In the genomic region with DNA sequence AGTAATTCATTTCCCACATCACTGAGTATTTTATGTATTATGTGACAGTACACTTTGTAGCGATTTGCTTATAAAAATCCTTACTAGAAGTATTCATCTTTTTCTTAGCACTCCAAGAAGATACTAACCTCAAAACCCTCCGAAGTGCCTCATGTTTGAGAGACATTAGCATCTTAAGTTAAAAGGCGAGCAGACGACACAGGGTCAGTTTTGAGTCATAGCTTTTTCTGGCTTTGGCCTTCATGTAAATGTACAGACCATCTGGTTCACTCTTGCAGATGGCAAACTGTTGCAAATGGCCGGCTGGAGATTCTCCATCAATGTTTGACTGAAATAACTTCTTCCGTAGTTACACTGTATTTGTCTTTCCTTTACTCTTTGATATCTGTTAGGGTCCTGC, we compare ENCODE assay signal across 16 mouse cellular contexts.
"Had no signal": no experiment of that assay in that cellular context is flagged by ENCODE, and none has a peak within 500 bp of the region (broad histone marks: within the 10 kb centered on the region; RNA-seq: fewer than 3 reads in every experiment).

No protein-coding gene starts in this region.

- H3K9ac ChIP-seq: neural tube, embryonic 13.5 days; neural tube, embryonic 15.5 days; stomach, embryonic 15.5 days had no signal

- H3K9me3 ChIP-seq: neural tube, embryonic 13.5 days; neural tube, embryonic 15.5 days; stomach, embryonic 15.5 days had no signal

- H3K4me1 ChIP-seq: neural tube, embryonic 13.5 days; stomach, embryonic 15.5 days had no signal

- H3K4me3 ChIP-seq: neural tube, embryonic 13.5 days; neural tube, embryonic 15.5 days; stomach, embryonic 15.5 days had no signal

- H3K27me3 ChIP-seq: neural tube, embryonic 13.5 days; neural tube, embryonic 15.5 days; stomach, embryonic 15.5 days had no signal

- H3K36me3 ChIP-seq: neural tube, embryonic 13.5 days; neural tube, embryonic 15.5 days; stomach, embryonic 15.5 days had no signal

- H3K27ac ChIP-seq: neural tube, embryonic 13.5 days; neural tube, embryonic 15.5 days; stomach, embryonic 15.5 days; stomach, postnatal 0 days had no signal

- H3K4me2 ChIP-seq: neural tube, embryonic 13.5 days; neural tube, embryonic 15.5 days; stomach, embryonic 15.5 days had no signal

- DNase-seq: retina, postnatal 1 day; right cerebral cortex, adult 18-20 months; right cerebral cortex, postnatal 14 days; right cerebral cortex, postnatal 25 days; right cerebral cortex, postnatal 4 days; spleen, adult 18-20 months; thymus, adult 18-20 months; thymus, adult 2 months; thymus, postnatal 14 days; thymus, postnatal 25 days; thymus, postnatal 36 days; thymus, postnatal 4 days had no signal
